Mouse (Mus musculus) cerebellum, adult 2 months (tissue): ENCODE data around the gene Lmo1. TPM values are rescaled to one million over a fixed set of nuclear protein-coding genes. Genes with fewer than 3 reads are reported as not detected.
"Not testable (repeated sequence)": the region's sequence is repeated elsewhere in the genome, so short reads cannot be mapped to it uniquely, and the experiment has no call there.

Source experiments
- DNase-seq, 2 experiments: peaks; one replicate each; pipeline ENCODE4 v3.0.0; 2021
- H3K27ac ChIP-seq: fragments of 200-500 bp; 2 replicates; pipeline ENCODE4 v1.5.1; 2012; ENCODE audit warnings: low read length, control low read depth, inconsistent platforms; ENCODE audit not compliant: insufficient read depth
- H3K27me3 ChIP-seq: fragments of 200-500 bp; 2 replicates; pipeline ENCODE4 v1.6.1; 2012; ENCODE audit warnings: inconsistent platforms, mild to moderate bottlenecking, low read length, moderate library complexity; ENCODE audit not compliant: control insufficient read depth, insufficient read depth
- H3K4me1 ChIP-seq: fragments of 200-500 bp; 2 replicates; pipeline ENCODE4 v1.6.1; 2011; ENCODE audit warnings: low read length; ENCODE audit not compliant: control insufficient read depth, insufficient read depth
- H3K4me3 ChIP-seq: fragments of 200-500 bp; replicated peaks from 2 replicates; pipeline ENCODE3; 2011; ENCODE audit warnings: mild to moderate bottlenecking, low read depth, low read length, control low read depth; ENCODE audit not compliant: insufficient read depth
- CTCF ChIP-seq: fragments of 200-500 bp; IDR thresholded peaks from 2 replicates; pipeline ENCODE4 v1.5.1; 2011; ENCODE audit warnings: low read depth, mild to moderate bottlenecking, control low read depth, low read length, moderate library complexity, borderline replicate concordance; ENCODE audit not compliant: insufficient read depth
- POLR2A ChIP-seq: fragments of 200-500 bp; IDR thresholded peaks from 2 replicates; pipeline ENCODE4 v1.6.1; 2011; ENCODE audit warnings: low read length, control low read depth, borderline replicate concordance; ENCODE audit not compliant: insufficient read depth
- WGBS: fragments of 180-500 bp; shearing (Covaris S2); methylation state at CpG from one replicate; pipeline ENCODE4 v1.1.7; 2018; 5-methylcytosine and 5-hydroxymethylcytosine counted together
- polyA plus RNA-seq: library from polyadenylated mRNA; depleted of rRNA; stranded (reverse); fragments of >200 nt; gene quantifications from 2 replicates; pipeline ENCODE4 v1.2.3, GENCODE M21; 2012; rRNA removed

Lmo1 gene
- polyA plus RNA-seq, 1 experiment = 31.6 TPM

DNA sequence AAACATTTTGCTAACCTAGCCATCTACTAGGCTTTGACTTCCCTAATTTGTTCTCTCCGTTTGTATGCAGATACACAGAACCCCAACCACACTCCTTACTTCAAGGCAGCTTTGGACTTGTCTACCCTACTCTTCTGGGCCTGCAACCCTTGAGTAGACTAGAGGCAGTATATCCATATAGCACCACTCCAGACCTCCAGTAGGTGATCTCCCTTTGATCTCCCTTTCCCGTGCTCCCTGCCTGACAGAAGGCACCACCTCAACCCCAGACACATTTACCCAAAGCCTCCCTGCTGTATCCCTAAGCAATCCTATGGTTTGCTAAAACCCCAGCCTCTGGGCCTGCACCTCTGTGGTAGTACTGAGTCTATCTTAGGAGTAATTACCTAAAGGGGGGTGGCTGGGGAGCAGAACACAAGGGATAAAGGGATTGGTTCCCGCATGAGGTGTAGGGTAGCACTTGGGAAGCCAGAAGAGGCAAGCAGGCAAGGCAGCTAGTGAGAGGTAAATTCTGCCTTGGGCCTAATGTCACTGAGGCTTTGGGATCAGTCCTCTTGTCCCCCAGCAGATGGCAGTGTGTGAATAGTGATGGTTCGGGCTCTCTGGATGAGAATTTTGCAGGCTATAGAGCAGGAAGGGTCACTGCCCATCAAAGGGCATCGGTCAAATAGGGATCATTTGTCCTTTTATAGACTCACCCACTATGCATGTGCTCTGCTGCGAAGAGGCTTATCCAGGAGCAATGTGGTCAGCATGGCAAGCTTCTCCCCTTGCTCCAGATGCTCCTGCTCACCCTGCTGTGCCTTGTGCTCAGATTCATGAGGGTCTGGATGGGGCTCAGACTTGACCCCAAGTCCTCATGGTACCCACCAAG lies 76.6 kb downstream of the Lmo1 start:
- peak; percentile 56 to 65 for DNase-seq
- Histone ChIP-seq H3K4me3 (no peak overlapping the region), H3K27me3 (no peaks in the 10 kb centered on the region), H3K4me1 (no peaks in the 10 kb centered on the region), H3K27ac (no peak overlapping the region)
- 31% methylated on average over 6 of the region's 6 CpGs for WGBS
- TF ChIP-seq POLR2A = no peak
- TF ChIP-seq CTCF = peak; percentile 82

DNA sequence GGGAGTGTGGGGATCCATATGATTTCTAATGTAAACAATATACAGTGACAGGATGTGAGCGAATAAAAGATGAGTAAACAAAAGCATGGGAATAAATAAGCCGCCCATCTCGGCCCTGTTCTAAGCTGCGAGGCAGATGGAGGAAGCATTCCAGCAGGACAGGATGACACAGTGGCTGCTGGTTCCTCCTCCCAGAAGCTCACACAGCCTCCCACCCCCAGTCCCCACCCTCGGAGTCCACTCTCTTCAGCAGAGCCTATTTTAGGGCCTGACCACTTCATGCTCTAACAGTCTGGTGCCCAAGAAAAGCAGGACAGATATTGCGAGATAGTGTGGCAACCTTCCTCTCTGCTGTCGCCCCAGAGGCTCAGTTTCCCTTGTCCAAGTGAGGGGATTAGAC lies 77.8 kb downstream of the Lmo1 start:
- no peaks in the 10 kb centered on the region for H3K4me1 ChIP-seq
- H3K27me3 ChIP-seq = no peaks in the 10 kb centered on the region
- TF ChIP-seq CTCF (no peak), POLR2A (no peak)
- no peak for DNase-seq
- 73% methylated on average over 7 of the region's 7 CpGs for WGBS
- H3K27ac ChIP-seq = no peak overlapping the region
- no peak overlapping the region for H3K4me3 ChIP-seq

DNA sequence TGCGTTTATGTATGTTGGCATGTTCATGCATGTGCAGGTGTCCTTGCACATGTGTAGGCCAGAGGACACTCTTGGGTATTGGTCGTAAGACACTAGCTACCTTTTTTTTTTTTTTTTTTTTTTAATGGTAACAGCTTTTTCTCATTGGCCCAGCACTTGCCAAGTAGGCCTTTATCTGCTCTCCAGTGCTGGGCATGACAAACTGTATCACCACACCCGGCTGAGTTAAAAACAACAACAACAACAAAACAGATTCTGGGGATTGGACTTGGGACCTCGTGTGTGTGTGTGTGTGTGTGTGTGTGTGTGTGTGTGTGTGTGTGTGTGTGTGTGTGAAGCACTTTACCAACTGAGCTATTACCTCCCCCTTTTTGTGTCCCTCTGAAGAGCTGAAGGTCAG lies 78.4 kb downstream of the Lmo1 start:
- 83% methylated on average over 4 of the region's 4 CpGs for WGBS
- Histone ChIP-seq H3K27ac (no peak overlapping the region), H3K4me1 (no peaks in the 10 kb centered on the region), H3K27me3 (no peaks in the 10 kb centered on the region), H3K4me3 (no peak overlapping the region)
- TF ChIP-seq CTCF (no peak), POLR2A (no peak)
- DNase-seq = no peak

DNA sequence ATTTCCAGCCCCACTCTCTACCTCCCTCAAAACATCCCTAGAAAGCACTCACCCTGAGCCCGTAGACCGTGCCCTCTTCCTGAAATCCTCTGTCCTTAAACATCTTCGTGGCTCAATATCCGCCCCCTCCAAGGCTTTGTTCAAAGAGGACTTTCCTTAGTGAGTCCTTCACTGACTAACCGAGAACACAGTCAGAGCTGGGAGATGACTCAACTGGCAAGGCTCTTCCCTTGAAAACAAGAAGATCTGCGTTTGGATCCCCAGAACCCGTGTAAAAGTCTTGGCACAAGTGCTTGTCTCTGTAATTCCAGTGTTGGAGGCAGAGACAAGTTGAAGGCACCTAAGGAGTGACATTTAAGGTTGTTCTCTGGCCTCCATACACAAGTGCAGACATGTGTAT lies 80.7 kb downstream of the Lmo1 start:
- no peak overlapping the region for H3K4me3 ChIP-seq
- H3K4me1 ChIP-seq = no peaks in the 10 kb centered on the region
- TF ChIP-seq CTCF = no peak
- no peak for TF ChIP-seq POLR2A
- no peak overlapping the region for H3K27ac ChIP-seq
- no CpG with 5 or more reads among the region's 7 CpGs for WGBS
- H3K27me3 ChIP-seq = no peaks in the 10 kb centered on the region
- DNase-seq = no peak

DNA sequence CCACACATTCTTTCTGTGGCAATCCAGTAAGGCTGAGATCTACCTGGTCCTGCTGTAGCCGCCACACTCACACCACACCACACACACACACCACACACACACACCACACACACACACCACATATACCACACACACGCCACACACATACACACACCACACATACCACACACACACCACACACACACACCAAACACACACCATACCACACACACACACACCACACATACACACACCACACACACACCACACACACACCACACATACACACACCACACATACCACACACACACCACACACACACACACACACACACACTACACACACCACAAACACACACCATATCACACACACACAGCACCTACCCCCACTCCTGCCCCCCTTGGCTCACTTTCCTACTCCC lies 83.7 kb downstream of the Lmo1 start:
- H3K27me3 ChIP-seq, DNase-seq, H3K4me3 ChIP-seq, H3K4me1 ChIP-seq, H3K27ac ChIP-seq: not testable (repeated sequence)
- no CpG with 5 or more reads among the region's 2 CpGs for WGBS

Other genes with a start within 250 kb of the Lmo1 start
- 0.82 and 1.1 TPM in 2 replicates for gene Nlrp10, start 245.0 kb downstream of the Lmo1 start, polyA plus RNA-seq
- 92.2 and 96.9 TPM in 2 replicates for gene Eif3f, start 240.8 kb downstream of the Lmo1 start, polyA plus RNA-seq
- gene Tub, start 224.9 kb downstream of the Lmo1 start, polyA plus RNA-seq = 75.4 and 79.6 TPM in 2 replicates
- 61.6 and 66.0 TPM in 2 replicates for gene Ric3, start 91.9 kb downstream of the Lmo1 start, polyA plus RNA-seq